Mouse (Mus musculus) olfactory bulb, adult 2 months (tissue): ENCODE results near the gene Cbarp.

Source experiments
- CTCF ChIP-seq: fragments of 200-500 bp; IDR thresholded peaks from 2 replicates; pipeline ENCODE4 v1.5.1; 2012; ENCODE audit warnings: low read depth, mild to moderate bottlenecking, low read length, moderate library complexity; ENCODE audit not compliant: insufficient read depth
- POLR2A ChIP-seq: fragments of 200-500 bp; IDR thresholded peaks from 2 replicates; pipeline ENCODE4 v1.6.1; 2012; ENCODE audit warnings: mild to moderate bottlenecking, low read depth, low read length, moderate library complexity; ENCODE audit not compliant: insufficient read depth

DNA sequence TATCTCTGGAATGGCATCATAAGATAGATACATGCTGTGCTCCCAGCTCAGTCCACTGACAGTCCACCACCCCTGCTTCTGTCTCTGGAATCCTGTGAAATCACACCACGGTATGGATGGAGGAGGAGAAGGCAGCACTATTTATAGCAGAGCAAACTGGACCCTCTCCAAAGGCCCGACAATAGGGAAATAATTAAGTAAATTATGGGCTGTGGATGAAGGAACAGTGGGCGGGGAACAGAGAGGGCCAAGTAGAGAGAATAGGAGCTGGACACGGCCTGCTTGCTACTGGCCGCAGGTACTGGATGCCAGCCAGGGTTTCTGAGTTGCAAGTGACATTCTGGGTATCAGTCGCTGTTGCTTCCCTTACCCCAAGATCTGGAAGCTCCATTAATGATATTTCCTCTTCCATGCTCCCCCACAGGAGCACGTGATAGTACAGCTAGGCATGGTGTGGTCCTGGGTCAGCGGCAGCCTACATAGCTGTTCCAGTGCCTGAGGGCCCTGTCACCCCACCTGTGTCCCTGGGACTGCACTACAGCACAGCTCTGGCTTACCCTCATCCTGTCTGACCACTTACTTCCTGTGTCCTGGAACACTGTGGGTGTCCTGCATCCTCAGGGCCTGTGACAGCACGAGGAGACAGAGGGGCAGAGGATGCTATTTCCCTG is 55.7 kb downstream of the Cbarp start:
- TF ChIP-seq POLR2A, result no peak
- TF ChIP-seq CTCF, result no peak
